Mouse (Mus musculus) layer of hippocampus, adult 9-10 months (tissue): ENCODE results near the gene Tmem102.

Source experiments
- DNase-seq: peaks from one replicate; pipeline ENCODE4 v3.0.0; 2022; ENCODE audit warnings: low spot score

Tmem102 gene

DNA sequence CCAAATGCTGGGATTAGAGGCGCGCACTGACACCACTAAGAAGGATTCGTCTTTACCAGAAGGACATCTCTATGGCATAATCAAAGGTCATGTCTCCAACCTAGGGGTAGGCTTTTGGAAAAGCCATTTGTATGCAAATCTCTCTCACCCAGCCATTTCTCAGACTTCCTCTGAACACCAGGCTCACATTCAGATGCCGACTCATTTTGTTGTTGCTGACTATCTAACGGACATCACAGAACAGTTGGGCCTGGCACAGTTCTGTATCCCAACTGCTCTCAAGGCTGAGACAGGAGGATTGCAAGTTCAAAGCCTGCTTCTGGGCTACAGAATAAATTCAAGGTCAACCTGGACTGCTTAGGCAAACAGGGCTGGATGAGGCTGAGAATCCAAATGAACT lies 18.1 kb downstream of the Tmem102 start:
- no peak for DNase-seq

DNA sequence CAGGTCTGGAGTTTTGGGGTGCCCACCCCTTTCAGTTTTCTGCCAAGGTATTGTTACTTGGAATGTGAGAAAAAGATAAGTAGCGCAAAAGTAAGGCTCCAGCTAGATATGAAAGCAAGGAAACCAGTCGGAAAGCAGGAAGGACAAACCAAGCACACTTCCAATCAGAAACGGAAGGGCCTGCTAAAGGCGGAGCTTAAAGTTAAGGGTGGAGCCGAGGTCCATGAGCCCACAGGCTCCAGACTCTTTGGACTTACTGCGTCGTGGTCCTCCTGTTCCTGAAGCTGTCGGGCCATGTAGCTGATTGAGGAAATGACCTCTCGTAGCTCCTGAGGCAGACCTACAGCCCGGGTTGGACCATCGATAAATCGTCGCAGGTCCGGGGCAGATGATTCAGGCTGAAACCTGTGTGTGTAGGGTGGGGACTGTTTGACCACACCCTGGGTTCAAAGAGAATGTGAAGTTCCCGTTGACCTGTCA lies 20.6 kb downstream of the Tmem102 start:
- DNase-seq: no peak

DNA sequence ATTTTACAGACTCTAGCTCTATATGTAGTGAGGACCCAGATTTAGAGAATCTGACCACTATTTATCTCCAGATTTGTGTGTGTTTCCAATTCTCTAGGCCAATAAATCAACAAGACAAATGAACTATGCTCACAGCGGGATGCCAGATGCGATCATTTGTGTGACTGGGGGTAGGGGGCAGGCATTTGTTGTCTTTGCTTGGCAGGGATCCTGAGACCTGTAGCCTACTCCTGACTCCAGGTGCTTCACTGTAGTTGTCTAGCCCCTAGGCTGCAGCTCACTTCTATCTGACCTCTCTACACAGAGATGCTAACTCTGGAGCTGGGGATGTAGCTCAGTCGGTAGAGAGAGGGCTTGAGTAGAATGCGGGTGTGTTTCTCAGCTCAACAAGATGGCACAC lies 23.6 kb downstream of the Tmem102 start:
- no peak for DNase-seq

DNA sequence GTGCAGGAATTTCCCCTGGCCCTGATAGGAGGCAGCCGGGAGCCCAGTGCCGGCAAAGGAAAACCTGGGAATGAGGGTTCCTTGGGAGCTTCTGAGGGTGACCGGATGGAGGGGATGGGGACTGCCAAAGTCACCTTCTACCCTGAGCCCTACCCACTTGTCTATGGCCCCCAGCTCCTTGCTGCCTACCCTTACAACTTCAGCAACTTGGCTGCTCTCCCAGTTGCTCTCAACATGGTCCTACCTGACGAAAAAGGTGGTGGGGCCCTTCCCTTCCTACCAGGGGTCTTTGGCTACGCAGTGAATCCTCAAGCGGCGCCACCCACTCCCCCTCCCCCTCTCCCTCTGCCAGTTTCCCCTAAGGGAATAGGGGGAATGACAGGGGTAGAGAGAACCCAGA lies 26.4 kb downstream of the Tmem102 start:
- DNase-seq: no peak

DNA sequence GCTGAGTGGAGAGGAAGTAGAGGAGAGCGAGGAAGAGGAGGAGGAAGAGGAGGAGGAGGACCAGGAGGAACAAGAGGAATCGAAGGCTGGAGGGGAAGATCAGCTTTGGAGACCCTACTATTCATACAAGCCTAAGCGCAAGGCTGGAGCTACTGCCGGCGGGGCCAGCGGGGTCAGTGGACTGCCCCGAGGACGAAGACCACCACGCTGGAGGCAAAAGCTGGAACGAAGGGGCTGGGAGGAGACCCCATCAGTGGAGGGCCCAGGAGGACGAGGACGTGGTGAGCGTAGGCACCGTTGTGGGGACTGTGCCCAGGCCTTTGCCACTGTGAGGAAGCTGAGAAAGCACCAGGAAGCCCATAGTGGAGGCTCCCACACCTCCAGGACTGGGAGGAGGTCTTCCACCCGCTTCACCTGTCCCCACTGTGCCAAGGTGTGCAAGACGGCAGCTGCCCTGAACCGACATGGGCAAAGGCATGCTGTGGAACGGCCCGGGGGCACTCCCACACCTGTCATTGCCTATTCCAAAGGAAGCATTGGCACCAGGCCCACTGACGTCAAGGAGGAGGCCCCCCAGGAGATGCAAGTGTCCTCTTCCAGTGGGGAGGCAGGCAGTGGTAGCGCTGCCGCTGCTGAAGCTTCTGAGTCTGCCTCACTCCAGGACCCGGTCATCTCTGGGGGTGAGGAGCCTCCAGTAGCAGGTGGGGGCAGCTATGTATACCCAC lies 27.0 kb downstream of the Tmem102 start:
- no peak for DNase-seq

DNA sequence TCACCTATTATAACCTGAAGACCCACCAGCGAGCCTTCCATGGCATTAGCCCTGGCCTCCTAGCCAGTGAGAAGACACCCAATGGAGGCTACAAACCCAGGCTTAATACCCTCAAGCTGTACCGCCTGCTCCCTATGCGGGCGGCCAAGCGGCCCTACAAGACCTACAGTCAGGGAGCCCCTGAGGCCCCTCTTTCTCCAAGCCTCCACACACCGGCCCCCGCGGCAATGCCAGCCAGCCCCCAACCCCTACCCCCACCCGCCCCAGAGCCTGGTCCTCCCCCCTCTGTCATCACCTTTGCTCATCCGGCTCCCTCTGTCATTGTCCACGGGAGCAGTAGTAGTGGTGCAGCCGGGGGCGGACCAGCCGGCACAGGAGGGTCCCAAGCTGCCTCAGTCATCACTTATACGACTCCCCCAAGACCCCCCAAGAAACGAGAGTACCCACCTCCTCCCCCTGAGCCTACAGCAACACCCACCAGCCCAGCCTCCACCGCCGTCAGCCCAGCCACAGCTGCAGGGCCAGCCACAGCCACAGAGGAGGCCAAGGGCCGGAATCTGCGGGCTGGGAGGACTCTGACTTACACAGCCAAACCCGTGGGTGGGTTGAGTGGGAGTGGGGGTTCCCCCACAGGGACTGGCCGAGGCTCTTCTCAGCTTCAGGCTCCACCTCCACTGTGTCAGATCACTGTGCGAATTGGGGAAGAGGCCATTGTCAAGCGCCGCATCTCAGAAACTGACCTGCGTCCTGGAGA lies 27.7 kb downstream of the Tmem102 start:
- DNase-seq: no peak

DNA sequence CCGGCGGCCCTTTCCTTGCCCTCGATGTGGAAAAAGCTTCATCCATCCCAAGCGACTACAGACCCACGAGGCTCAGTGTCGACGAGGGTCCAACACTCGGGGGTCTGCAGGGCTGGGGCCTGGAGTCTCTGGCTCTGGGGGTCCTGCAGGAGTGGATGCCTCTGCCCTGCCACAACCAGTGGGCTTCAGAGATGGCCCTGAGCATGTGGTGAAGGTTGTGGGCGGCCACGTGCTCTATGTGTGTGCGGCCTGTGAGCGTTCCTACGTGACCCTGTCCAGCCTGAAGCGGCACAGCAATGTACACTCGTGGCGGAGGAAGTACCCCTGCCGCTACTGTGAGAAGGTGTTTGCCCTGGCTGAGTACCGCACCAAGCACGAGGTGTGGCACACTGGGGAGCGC lies 28.9 kb downstream of the Tmem102 start:
- DNase-seq: no peak

DNA sequence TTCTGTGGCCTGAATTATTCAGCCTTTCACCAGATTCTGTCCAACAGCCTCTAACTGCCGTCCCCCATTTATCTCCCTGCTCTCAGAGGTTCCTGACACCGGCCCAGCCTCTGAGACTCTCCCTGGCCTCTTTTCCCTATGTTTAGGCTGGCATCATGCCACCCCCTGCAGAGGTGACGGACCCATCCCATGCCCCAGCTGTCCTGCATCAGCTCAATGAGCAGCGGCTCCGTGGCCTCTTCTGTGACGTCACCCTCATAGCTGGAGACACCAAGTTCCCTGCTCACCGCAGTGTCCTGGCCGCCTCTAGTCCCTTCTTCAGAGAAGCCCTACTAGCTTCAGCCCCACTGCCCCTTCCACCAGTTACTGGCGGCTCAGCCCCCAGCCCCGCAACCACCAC lies 29.7 kb downstream of the Tmem102 start:
- no peak for DNase-seq

DNA sequence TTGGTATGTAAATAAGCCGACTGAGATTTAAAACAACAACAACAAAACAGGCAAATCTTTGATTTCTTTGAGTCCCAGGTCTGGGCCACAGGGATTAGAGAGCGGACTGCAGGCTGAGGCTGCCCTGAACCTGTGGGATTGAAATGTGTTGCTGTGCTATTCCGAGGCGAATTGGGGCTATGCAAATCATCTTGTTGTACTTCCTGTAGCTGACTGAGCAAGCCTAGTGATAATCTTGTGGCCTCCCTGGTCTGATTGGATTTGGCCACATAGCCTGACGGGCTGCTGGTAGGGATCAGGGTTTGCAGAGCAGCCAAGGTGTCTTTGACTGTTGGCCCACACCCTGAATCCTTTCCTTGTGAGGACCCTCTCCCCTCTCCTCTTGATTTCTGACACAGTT lies 30.5 kb downstream of the Tmem102 start:
- no peak for DNase-seq

DNA sequence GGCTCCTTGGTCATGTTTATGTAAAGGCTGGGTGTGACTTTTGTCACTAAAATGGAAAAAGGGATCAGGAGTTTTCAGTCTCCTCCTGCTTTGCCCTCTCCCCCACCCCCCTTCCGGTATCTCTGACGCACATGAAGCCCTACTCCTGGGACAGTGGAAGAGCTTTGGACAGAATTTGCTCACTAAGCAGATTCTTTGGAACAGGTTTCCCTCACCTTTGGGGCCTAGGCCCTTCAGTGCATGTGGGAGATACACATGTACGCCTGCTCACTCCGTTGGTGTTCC lies 37.9 kb downstream of the Tmem102 start:
- no peak for DNase-seq

DNA sequence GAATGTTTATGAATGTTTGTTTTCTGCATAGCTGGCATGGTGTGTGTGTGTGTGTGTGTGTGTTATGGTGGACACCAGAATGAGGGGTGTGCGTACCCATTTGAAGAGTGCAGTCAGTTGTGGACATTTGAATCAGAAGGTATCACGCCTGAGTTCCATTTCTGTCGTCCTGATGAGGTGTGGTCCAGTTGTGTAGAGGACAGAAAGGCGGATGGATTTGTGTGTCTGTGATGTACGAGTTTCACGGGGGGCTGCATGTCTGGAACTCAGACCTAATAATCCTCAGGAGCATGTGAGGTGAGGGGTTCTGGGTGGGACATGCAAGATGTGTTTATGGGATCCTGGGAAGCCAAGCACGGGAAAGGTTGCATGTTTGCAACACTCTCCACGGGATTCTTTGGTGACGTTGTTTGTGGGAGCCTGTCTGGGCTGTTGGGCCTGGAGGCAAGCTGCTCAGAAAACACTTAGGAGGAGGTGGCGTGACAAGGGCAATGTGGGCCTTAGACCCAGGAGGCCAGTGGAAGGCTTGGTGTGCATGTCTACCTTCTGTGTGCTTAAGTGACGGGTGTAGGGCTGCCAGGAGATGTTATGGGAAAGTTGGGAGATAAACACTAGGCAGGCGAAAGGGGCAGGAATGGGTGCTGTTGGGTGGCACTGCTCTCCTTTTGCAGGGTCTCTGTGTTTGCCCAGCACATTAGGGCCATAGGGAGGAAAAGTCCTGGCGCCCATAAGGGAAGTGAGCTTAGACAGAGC lies 38.4 kb downstream of the Tmem102 start:
- DNase-seq: no peak

DNA sequence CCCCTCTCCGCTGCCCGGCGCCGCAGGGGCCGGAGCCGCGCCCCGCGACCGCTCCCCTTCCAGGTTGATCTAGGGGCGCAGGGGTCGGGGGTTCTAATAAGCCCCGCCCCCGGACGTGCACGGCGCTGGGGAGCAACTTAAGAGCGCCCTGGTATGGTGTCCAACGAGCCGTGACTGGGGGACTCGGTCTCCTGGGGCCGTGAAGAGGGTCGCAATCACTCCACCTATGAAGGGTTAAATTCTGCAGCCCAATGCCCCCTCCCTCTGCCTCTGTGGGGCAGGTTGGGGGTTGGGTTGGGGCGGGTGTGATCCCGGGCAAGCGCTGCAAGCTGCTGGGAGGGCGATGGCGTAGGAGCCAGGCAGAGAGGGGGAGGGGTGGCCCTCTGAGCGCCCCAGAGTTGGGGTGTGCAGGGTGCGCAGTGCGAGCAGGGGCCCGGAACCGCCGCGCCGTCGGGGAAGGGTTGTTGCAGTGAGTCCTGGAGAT lies 39.3 kb downstream of the Tmem102 start:
- DNase-seq: no peak

DNA sequence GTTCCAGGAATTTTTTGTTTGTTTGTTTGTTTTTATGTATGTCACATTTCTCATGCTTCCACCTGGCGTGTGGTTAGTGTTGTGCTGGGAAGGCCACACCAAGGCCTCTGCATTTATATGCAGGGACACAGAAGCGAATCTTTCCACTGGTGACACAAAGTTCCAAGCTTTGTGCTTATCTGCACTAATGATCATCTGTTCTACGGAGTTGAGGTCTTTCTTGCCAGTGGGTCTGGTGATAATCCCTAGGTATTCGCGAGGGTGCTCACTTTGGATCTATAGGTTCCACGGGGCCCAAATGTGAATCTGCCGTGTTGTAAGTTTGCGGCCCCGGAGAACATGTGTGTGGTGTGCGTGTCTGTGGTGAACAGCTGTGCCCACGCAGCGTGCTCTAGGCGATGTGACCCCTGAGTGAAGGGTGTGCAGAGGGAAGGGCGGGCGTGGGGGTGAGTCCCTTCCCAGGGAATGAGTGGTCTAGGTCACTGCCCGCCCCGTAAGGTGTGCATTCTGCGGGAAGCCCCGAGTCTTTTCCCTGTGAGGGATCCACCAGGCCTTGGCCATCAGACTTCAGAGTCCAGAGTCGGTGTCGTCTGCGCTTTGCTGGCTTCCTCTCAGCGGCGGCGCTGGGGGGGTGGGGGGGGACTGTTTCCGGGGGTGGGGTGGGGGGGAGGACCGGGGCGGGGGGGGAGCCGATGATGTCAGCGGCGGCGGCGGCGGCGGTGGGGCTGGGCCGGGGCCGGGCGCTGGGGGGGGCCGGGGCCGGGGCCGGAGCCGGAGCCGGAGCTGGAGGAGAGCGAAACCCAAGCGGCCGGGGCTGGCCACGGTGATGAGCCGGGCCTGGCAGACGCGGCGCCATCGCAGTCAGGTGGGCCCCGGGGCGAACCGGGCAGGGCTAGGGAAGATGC lies 40.0 kb downstream of the Tmem102 start, which contains the start of gene Zbtb4:
Gene Zbtb4, plus strand, starts transcription at position 692 of the 905 bp plus-strand sequence.
- no peak for DNase-seq

DNA sequence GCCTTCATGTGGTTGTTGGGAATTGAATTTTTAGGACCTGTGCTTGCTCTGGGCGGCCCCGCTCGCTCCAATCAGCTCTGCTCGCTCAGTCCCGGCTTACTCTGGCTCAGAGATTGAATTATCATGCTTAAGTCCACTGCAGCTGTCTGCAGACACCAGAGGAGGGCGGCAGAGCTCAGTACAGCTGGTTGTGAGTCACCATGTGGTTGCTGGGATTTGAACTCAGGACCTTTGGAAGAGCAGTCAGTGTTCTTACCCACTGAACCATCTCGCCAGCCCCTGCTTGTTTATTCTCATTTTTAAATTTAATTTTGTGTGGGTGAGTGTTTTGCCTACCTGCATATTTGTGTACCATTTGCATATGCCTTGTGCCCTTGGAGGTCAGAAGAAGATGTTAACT lies 41.9 kb downstream of the Tmem102 start:
- no peak for DNase-seq

DNA sequence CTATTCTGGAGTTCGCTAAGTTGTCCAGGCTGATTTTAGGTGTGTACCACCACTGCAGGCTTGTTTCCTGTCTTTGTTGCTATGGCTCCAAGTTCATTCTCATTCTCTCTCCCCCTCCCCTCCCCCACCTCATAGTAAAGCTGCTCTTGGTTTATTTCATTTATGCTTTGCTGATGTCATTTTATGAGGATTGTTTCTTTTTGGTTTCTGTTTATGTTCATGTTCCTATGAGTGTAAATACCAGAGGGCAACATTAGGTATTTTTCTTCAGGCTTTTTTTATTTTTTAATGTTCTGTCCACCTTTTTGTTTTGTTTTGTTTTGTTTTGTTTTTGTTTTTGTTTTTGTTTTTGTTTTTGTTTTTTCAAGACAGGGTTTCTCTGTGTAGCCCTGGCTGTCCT lies 43.6 kb downstream of the Tmem102 start, which contains the start of gene Slc35g3:
Gene Slc35g3, minus strand, starts transcription at position 101 of the 400 bp plus-strand sequence.
- DNase-seq: no peak

DNA sequence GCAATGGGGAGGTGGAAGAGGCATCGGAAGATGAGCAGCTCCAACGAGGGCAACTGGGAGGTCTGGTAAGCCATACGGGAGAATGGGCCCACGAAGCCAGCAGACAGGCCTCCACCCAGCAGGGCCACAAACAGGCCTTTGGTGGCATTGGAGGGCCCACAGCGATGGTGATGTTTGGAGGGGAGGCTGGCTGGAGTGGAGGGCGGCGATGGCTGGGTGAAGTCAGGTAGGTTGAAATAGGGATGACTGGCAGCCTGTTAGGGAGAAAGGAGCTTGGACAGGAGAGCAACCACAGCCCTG lies 44.6 kb downstream of the Tmem102 start:
- DNase-seq: no peak

DNA sequence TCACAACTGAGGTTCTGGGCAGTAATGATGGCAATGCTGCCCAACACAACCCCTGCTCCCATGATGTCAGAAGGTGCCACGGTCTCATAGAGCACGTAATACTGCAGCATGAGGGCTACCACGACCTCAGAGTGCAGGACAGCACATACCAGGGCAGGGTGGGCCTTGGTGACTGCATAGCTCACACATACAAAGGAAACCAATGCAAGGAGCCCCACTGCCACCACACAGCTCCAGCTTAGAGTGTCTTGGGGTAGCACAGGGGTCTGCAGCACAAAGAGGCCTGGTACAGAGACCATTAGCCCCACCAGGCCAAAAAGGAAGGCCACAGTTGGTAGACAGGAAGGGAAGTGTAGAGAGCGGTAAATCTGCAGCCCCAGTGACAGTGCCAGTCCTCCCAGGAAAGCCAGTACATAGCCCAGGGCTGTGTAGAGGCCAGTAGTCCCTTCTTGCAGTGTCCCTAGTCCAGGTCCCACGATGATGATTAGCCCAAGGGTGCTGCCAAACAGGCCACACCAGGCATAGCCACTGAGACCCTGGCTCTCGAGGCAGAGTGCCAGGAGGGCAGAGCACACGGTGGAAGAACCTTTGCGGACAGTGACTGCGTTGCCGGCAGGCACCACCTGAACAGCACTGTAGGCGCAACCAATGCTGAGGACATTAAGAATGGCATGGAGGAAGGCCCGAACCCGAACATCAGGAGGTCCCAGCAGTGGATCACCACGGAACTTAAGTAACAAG lies 45.1 kb downstream of the Tmem102 start:
- DNase-seq: no peak

DNA sequence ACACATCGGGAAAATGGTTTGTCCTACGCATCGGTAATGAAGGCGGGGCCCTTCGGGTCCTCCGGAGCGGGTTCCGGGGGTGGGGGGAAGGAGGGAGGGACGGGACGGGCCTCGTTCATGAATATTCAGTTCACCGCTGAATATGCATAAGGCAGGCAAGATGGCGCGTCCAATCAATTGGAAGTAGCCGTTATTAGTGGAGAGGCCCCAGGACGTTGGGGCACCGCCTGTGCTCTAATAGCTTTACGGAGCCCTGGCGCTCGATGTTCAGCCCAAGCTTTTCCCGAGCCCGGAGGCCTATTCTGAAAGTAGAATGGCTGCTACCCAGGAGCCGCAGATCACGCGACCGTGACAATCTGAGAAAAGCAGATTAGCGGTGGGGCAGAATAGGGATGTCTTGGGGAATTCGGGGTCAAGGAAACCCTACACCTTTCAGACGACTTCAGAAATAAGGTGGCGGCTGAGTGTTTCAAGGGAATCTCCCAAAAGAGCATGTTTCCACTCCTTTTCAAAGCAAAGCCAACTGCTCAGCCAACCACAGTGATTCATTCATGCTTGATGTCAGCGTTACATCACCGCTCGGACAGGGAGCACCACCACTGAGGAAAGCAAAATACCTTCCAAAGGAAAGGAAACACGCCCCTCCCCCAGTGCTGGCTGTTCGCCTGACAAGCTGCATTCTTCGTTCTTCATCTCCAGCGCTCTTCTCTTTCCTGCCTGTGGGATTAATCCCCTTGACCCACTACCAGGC lies 46.3 kb downstream of the Tmem102 start:
- peak; percentile 66 for DNase-seq

DNA sequence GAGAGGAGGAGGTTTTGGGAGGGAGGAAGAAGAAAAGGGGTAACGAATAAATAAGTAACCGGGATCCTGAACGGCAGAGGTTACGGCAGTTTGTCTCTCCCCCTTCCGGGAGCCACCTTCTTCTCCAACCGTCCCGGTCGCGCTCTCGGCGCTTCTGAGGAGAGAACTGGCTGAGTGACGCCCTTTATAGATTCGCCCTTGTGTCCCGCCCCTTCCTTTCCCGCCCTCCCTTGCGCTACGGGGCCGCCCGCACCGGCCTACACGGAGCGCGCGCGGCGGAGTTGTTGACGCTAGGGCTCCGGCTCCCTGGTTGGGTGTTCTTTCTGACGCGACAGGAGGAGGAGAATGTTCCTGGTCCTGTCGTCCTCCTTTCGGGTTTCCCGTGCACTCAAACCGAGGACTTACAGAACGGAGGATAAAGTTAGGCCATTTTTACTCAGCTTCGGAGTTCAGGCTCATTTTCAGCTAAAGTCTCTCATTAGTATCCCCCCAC lies 46.9 kb downstream of the Tmem102 start, which contains the start of gene Polr2a:
Gene Polr2a, minus strand, starts transcription at position 160 of the 493 bp plus-strand sequence.
- DNase-seq: peak; percentile 93

DNA sequence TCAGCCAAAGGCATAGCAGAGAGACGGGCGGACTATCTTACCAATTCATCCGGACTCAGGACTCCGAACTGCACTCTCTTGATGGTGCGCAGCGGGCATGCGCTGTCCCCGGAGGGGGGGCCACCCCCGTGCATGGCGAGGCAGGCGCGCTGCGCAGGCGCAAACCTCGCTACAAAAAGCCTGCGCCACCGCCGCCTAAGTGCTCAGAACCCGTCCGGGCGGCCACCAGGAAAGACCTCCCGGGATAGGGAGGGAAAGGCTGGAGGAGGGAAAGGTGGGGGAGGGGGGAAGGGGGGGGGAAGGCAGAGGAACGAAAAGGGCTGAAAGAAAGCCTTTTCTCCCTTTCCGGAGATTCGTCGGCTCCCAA lies 47.4 kb downstream of the Tmem102 start:
- DNase-seq: peak; percentile 94
